Mouse (Mus musculus): ENCODE results near the gene Lmod3.

GRCm38 (mm10) chr6:97226083-97226491 lies 26.5 kb downstream of the Lmod3 start:
- TF ChIP-seq CTCF (IDR thresholded peaks at IDR 0.05; ENCODE audit: low read depth) (no peak), EP300 (IDR thresholded peaks at IDR 0.05; ENCODE audit: low read depth) (no peak)
